Mouse (Mus musculus) mouse trophoblast stem cell (cell line): Measurements from ENCODE around the gene Cyp2b19.
"Not testable (repeated sequence)": the region's sequence is repeated elsewhere in the genome, so short reads cannot be mapped to it uniquely, and the experiment has no call there.

Source experiments
- in situ Hi-C, 2 experiments: fragments of 300-500 bp; cut with MseI, MboI; formaldehyde crosslinking; loops; 2 replicates in 1 of 2; 3 replicates in 1 of 2; pipeline ENCODE4 v1.15.1; 2025

The Cyp2b19 gene

GRCm38 (mm10) chr7:26756842-26757241, at the start of gene Cyp2b19:
TSS of gene Cyp2b19 (plus strand) at chr7:26757142.
- in situ Hi-C loops = loop anchor here in 1 of 2 experiments (25.0 kb wide), 1 partner anchor 205 kb away; no protein-coding TSS in a partner anchor

GRCm38 (mm10) chr7:26711061-26711460, 45.9 kb upstream of the Cyp2b19 start:
- in situ Hi-C loops = no loop called here

GRCm38 (mm10) chr7:26738940-26739339, 18.0 kb upstream of the Cyp2b19 start:
- in situ Hi-C loops = no loop called here

GRCm38 (mm10) chr7:26743948-26744347, 13.0 kb upstream of the Cyp2b19 start:
- in situ Hi-C loops = no loop called here

- in situ Hi-C loops = no loop called here
These were observed 11.5 kb upstream of the Cyp2b19 start for GRCm38 (mm10) chr7:26745486-26745885.

GRCm38 (mm10) chr7:26767084-26767483, 10.1 kb downstream of the Cyp2b19 start:
- in situ Hi-C loops = loop anchor here in 1 of 2 experiments (25.0 kb wide), 1 partner anchor 195 kb away; no protein-coding TSS in a partner anchor

- in situ Hi-C loops = loop anchor here (10.0 to 25.0 kb wide), 4 partner anchors 75 to 355 kb away; no protein-coding TSS in a partner anchor
These were observed 13.0 kb downstream of the Cyp2b19 start for GRCm38 (mm10) chr7:26769881-26770470.

- in situ Hi-C loops = loop anchor here (10.0 to 25.0 kb wide), 4 partner anchors 72 to 352 kb away; no protein-coding TSS in a partner anchor
These were observed 16.1 kb downstream of the Cyp2b19 start for GRCm38 (mm10) chr7:26772866-26773586.

GRCm38 (mm10) chr7:26775866-26776265, 18.9 kb downstream of the Cyp2b19 start:
- in situ Hi-C loops = loop anchor here (5.0 to 10.0 kb wide), 4 partner anchors 69 to 349 kb away; no protein-coding TSS in a partner anchor

GRCm38 (mm10) chr7:26777806-26778205, 20.9 kb downstream of the Cyp2b19 start:
- in situ Hi-C loops = loop anchor here (5.0 to 10.0 kb wide), 4 partner anchors 67 to 347 kb away; no protein-coding TSS in a partner anchor

- in situ Hi-C loops = loop anchor here (5.0 to 10.0 kb wide), 4 partner anchors 66 to 346 kb away; no protein-coding TSS in a partner anchor
These were observed 21.5 kb downstream of the Cyp2b19 start for GRCm38 (mm10) chr7:26778474-26778873.

- in situ Hi-C loops = loop anchor here (5.0 to 10.0 kb wide), 4 partner anchors 65 to 345 kb away; no protein-coding TSS in a partner anchor
These were observed 23.0 kb downstream of the Cyp2b19 start for GRCm38 (mm10) chr7:26779799-26780416.

- in situ Hi-C loops = no loop called here
These were observed 23.6 kb downstream of the Cyp2b19 start for GRCm38 (mm10) chr7:26780510-26780909.

- in situ Hi-C loops = no loop called here
These were observed 24.2 kb downstream of the Cyp2b19 start for GRCm38 (mm10) chr7:26780998-26781766.

GRCm38 (mm10) chr7:26781767-26782131, 24.8 kb downstream of the Cyp2b19 start:
- in situ Hi-C loops = no loop called here

GRCm38 (mm10) chr7:26783163-26783562, 26.2 kb downstream of the Cyp2b19 start:
- in situ Hi-C loops = no loop called here

GRCm38 (mm10) chr7:26786013-26786412, 29.1 kb downstream of the Cyp2b19 start:
- in situ Hi-C loops = not testable (repeated sequence)

- in situ Hi-C loops = no loop called here
These were observed 33.0 kb downstream of the Cyp2b19 start for GRCm38 (mm10) chr7:26789984-26790383.

GRCm38 (mm10) chr7:26800104-26800503, 43.2 kb downstream of the Cyp2b19 start:
- in situ Hi-C loops = no loop called here

GRCm38 (mm10) chr7:26800996-26801395, 44.1 kb downstream of the Cyp2b19 start:
- in situ Hi-C loops = no loop called here

- in situ Hi-C loops = no loop called here
These were observed 51.6 kb downstream of the Cyp2b19 start, which contains the start of gene Cyp2g1 for GRCm38 (mm10) chr7:26808592-26808991. TSS of gene Cyp2g1 (plus strand) at chr7:26808892.
